Mouse (Mus musculus): Measurements from ENCODE around the gene Itgb6.

DNA sequence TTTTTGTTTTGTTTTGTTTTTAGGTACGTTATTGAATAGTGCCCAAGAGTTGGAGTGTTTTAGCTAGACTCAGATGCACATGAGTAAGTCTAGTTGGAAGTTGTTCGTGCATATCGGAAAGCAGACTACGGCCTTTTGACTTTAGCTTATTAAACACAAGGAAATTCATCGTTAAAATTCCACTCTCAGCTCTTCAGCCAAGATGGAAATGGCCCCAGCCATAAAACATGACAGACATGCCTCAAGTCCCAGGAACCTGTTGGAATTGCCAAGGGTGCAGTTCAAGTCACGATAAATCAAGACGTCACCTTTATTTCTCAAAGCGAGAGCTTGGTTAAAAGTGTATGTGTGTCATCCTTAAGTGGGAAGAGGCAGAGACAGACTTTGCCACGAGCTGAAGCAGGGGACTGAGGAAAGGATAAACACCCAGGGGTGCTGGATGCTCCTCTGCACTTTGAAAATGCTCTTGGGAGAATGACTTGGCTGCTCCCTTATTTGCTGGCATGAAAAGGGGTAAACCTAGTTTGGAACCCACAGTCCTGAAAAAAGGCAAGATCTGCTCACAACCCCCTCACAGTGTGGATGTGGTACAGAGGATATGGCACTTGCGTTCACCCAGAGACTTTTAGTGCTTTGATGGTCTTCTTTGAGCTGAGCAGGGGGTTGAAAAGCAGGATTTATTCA is 6.6 kb upstream of the Itgb6 start:
- TF ChIP-seq POLR2A (IDR thresholded peaks at IDR 0.05; ENCODE audit: low read depth, low read length): no peak
- no peak for TF ChIP-seq CTCF (IDR thresholded peaks at IDR 0.05; ENCODE audit: extremely low read depth, insufficient read depth, insufficient read length, insufficient replicate concordance)

Data from spleen, adult 2 months (tissue).